Mouse (Mus musculus) CH12.LX (cell line): ENCODE data around the gene Asic4. TPM values are rescaled to one million over a fixed set of nuclear protein-coding genes. Genes with fewer than 3 reads are reported as not detected.

Experiments
- DNase-seq: peaks from one replicate; pipeline ENCODE4 v3.0.0-alpha.2; 2013; ENCODE audit errors: extremely low read depth
- H3K27ac ChIP-seq: 2 replicates; pipeline ENCODE4 v1.5.1; 2012; ENCODE audit warnings: low read depth, mild to moderate bottlenecking, control low read depth, moderate library complexity; ENCODE audit not compliant: insufficient read depth
- H3K27me3 ChIP-seq: replicated peaks from 2 replicates; pipeline ENCODE3; 2012; ENCODE audit warnings: inconsistent platforms
- H3K36me3 ChIP-seq, 2 experiments: replicated peaks in 1 of 2; 2 replicates each; pipeline versions ENCODE3 to v1.6.1; 2012; ENCODE audit warnings: inconsistent platforms in 1 of 2, low read length in 1 of 2, mild to moderate bottlenecking in 1 of 2, mixed read lengths in 1 of 2, moderate library complexity in 1 of 2; ENCODE audit not compliant: control insufficient read depth in 1 of 2, insufficient read depth in 1 of 2
- H3K4me1 ChIP-seq, 2 experiments: 2 replicates each; pipeline ENCODE4 v1.6.1; 2012; ENCODE audit warnings: inconsistent platforms in 1 of 2, moderate library complexity in 1 of 2; ENCODE audit not compliant: insufficient read depth in 2 of 2, control insufficient read depth in 1 of 2
- H3K4me2 ChIP-seq: 2 replicates; pipeline ENCODE4 v1.6.1; 2012; ENCODE audit warnings: low read depth, mild to moderate bottlenecking, control low read depth; ENCODE audit not compliant: poor library complexity, insufficient read depth, severe bottlenecking
- H3K4me3 ChIP-seq, 3 experiments: fragments of 150-350 bp in 1 of 3; sonication (generic) in 1 of 3; replicated peaks in 1 of 3; 2 replicates each; pipeline versions ENCODE3 to v1.5.1; 2011 to 2012; ENCODE audit warnings: low read depth in 2 of 3, low read length in 2 of 3, mild to moderate bottlenecking in 2 of 3, moderate library complexity in 2 of 3, control low read depth in 1 of 3, improper control_type of control experiment in 1 of 3, inconsistent platforms in 1 of 3, mixed read lengths in 1 of 3; ENCODE audit not compliant: poor library complexity in 1 of 3
- H3K79me2 ChIP-seq: replicated peaks from 2 replicates; pipeline ENCODE4 v1.6.1; 2012; ENCODE audit warnings: mild to moderate bottlenecking, moderate library complexity; ENCODE audit not compliant: control insufficient read depth, poor library complexity, insufficient read depth, severe bottlenecking; ENCODE audit errors: extremely low read depth
- H3K9ac ChIP-seq: 2 replicates; pipeline ENCODE4 v1.6.1; 2012; ENCODE audit warnings: low read depth, mild to moderate bottlenecking, control low read depth, moderate library complexity; ENCODE audit not compliant: insufficient read depth
- H3K9me3 ChIP-seq: replicated peaks from 2 replicates; pipeline ENCODE3; 2012; ENCODE audit warnings: low read length, inconsistent platforms, mixed read lengths
- CHD2 ChIP-seq: IDR thresholded peaks from 2 replicates; pipeline ENCODE4 v1.6.1; 2011; ENCODE audit warnings: low read length, improper control_type of control experiment
- ELF1 ChIP-seq: IDR thresholded peaks from 2 replicates; pipeline ENCODE4 v1.6.1; 2014; ENCODE audit warnings: low read depth, mild to moderate bottlenecking, inconsistent platforms, low read length, improper control_type of control experiment
- KAT2A ChIP-seq: IDR thresholded peaks from 2 replicates; pipeline ENCODE4 v1.6.1; 2012; ENCODE audit warnings: low read length, improper control_type of control experiment, inconsistent platforms; ENCODE audit not compliant: insufficient replicate concordance
- MAZ ChIP-seq: IDR thresholded peaks from 2 replicates; pipeline ENCODE4 v1.6.1; 2012; ENCODE audit warnings: low read depth, mild to moderate bottlenecking, inconsistent platforms, low read length, improper control_type of control experiment, moderate library complexity
- MEF2A ChIP-seq: IDR thresholded peaks from 2 replicates; pipeline ENCODE4 v1.6.1; 2014; ENCODE audit warnings: low read depth, mild to moderate bottlenecking, inconsistent platforms, low read length, improper control_type of control experiment, borderline replicate concordance
- NELFE ChIP-seq: IDR thresholded peaks from 2 replicates; pipeline ENCODE4 v1.6.1; 2011; ENCODE audit warnings: low read depth, low read length, improper control_type of control experiment
- POLR2A ChIP-seq: IDR thresholded peaks from 2 replicates; pipeline ENCODE4 v1.6.1; 2011; ENCODE audit warnings: low read depth, mild to moderate bottlenecking, improper control_type of control experiment, low read length
- POLR2AphosphoS2 ChIP-seq: IDR thresholded peaks from 2 replicates; pipeline ENCODE4 v1.6.1; 2011; ENCODE audit warnings: low read depth, low read length, improper control_type of control experiment
- RAD21 ChIP-seq: IDR thresholded peaks from 2 replicates; pipeline ENCODE4 v1.6.1; 2011; ENCODE audit warnings: low read depth, mild to moderate bottlenecking, low read length, improper control_type of control experiment, moderate library complexity
- SIN3A ChIP-seq: IDR thresholded peaks from 2 replicates; pipeline ENCODE4 v1.6.1; 2012; ENCODE audit warnings: low read length, improper control_type of control experiment, inconsistent platforms
- SMC3 ChIP-seq: IDR thresholded peaks from 2 replicates; pipeline ENCODE4 v1.6.1; 2011; ENCODE audit warnings: low read depth, low read length, improper control_type of control experiment
- UBTF ChIP-seq: IDR thresholded peaks from 2 replicates; pipeline ENCODE4 v1.6.1; 2012; ENCODE audit warnings: low read depth, mild to moderate bottlenecking, inconsistent platforms, low read length, improper control_type of control experiment, moderate library complexity
- USF1 ChIP-seq: IDR thresholded peaks from 2 replicates; pipeline ENCODE4 v1.6.1; 2014; ENCODE audit warnings: low read depth, mild to moderate bottlenecking, inconsistent platforms, low read length, improper control_type of control experiment
- ZC3H11A ChIP-seq: IDR thresholded peaks from 2 replicates; pipeline ENCODE4 v1.6.1; 2012; ENCODE audit warnings: low read depth, mild to moderate bottlenecking, inconsistent platforms, low read length, improper control_type of control experiment
- ZNF384 ChIP-seq: IDR thresholded peaks from 2 replicates; pipeline ENCODE4 v1.6.1; 2012; ENCODE audit warnings: low read depth, low read length, improper control_type of control experiment, inconsistent platforms
- dilution Hi-C: fragments of 300-500 bp; cut with MboI; formaldehyde crosslinking; loops from 2 replicates; pipeline ENCODE4 v1.14.3; 2020; ENCODE audit warnings: low sequenced_read_pairs; ENCODE audit not compliant: extremely low pct_unique_long_range_greater_than_20kb, extremely low pct_ligation_motif_present
- in situ Hi-C: fragments of 300-500 bp; cut with MboI; formaldehyde crosslinking; loops from 3 replicates; pipeline ENCODE4 v1.14.3; 2019; ENCODE audit warnings: low sequenced_read_pairs, low pct_ligation_motif_present, low pct_unique_long_range_greater_than_20kb, mixed read lengths
- polyA plus RNA-seq: library from polyadenylated mRNA; unstranded; fragments of >175 nt; gene quantifications from 2 replicates; pipeline ENCODE4 v1.2.1, GENCODE M21; 2012; ENCODE audit warnings: low read depth; ENCODE audit not compliant: insufficient read length
- total RNA-seq, 2 experiments: library from RNA; depleted of rRNA; stranded (reverse); fragments of 300-350 nt in 1 of 2; fragments of >200 nt in 1 of 2; gene quantifications; 2 replicates each; pipeline ENCODE4 v1.2.3; 2012 to 2014

Asic4 gene
- total and polyA plus RNA-seq, 3 experiments: not detected

DNA sequence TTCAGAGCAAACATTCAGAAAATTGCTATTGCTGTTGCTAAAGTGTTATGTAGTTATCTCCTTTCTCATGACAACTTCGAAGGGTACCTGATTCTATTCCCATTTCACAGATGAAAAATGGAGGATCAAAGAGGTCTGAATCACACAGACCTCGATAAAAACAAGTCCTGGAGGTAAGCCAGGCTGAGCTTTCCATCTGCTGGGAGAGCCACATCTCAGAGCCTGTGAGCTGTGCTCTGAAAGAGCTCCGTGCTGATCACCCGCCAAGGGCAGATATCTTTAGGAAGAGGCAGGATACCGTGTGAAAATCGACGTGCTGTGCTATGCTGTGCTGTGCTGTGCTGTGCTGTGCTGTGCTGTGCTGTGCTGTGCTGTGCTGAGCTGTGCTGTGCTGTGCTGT is 10.1 kb downstream of the Asic4 start:
- in situ Hi-C loops (loop anchor here (25.0 kb wide), 1 partner anchor 523 kb away; the partner anchor contains the start of gene Cfap65), dilution Hi-C loops (no loop called here)
- no peak for DNase-seq
- no peaks in the 10 kb centered on the region for H3K36me3 ChIP-seq
- H3K9me3 ChIP-seq: no peaks in the 10 kb centered on the region
- H3K4me3 ChIP-seq: peak overlapping the region in 1 of 3 experiments; percentile 21
- H3K4me2 ChIP-seq: no peak overlapping the region
- no peak overlapping the region for H3K9ac ChIP-seq
- H3K27me3 ChIP-seq: peaks cover 61% of the 10 kb centered on the region
- H3K79me2 ChIP-seq: no peaks in the 10 kb centered on the region
- no peak overlapping the region for H3K27ac ChIP-seq
- peaks cover 0 to 5% of the 10 kb centered on the region in 2 experiments; a peak in 1 of 4 replicates for H3K4me1 ChIP-seq
- TF ChIP-seq UBTF (no peak), KAT2A (no peak), SIN3A (no peak), USF1 (no peak), RAD21 (no peak), MAZ (no peak), CHD2 (no peak), POLR2AphosphoS2 (no peak), NELFE (no peak), POLR2A (no peak)

- in situ Hi-C loops (loop anchor here (25.0 kb wide), 1 partner anchor 525 kb away; the partner anchor contains the start of gene Cfap65), dilution Hi-C loops (no loop called here)
- Histone ChIP-seq H3K9me3 (no peaks in the 10 kb centered on the region), H3K36me3 (no peaks in the 10 kb centered on the region), H3K9ac (no peak overlapping the region), H3K4me1 (peaks cover 9 to 10% of the 10 kb centered on the region in 2 experiments), H3K27ac (no peak overlapping the region), H3K4me3 (no peak overlapping the region), H3K4me2 (no peak overlapping the region), H3K79me2 (no peaks in the 10 kb centered on the region), H3K27me3 (peaks cover 49% of the 10 kb centered on the region)
- no peak for DNase-seq
- TF ChIP-seq ZC3H11A: no peak
- TF ChIP-seq CHD2: no peak
- no peak for TF ChIP-seq ELF1
- no peak for TF ChIP-seq ZNF384
- no peak for TF ChIP-seq MEF2A
- TF ChIP-seq SMC3: no peak
These were observed 12.4 kb downstream of the Asic4 start for GRCm38 (mm10) chr1:75462636-75463035.
